Mouse (Mus musculus) stomach, embryonic 14.5 days (tissue): ENCODE measurements around the gene 1700017B05Rik. TPM values are rescaled to one million over a fixed set of nuclear protein-coding genes. Genes with fewer than 3 reads are reported as not detected.

ENCODE experiments used
- ATAC-seq: fragments of 200-750 bp; cut with Nextera tagmentation; 2 replicates; pipeline ENCODE4 v1.8.0; 2017; ENCODE audit warnings: low read depth, moderate TSS enrichment; ENCODE audit not compliant: insufficient number of reproducible peaks, insufficient read depth, low FRiP score
- H3K27ac ChIP-seq: fragments of 300-500 bp; sonication (generic); 2 replicates; pipeline ENCODE4 v1.5.1; 2014; ENCODE audit warnings: mild to moderate bottlenecking, low read length, moderate library complexity, mixed read lengths
- H3K27me3 ChIP-seq: fragments of 300-500 bp; sonication (generic); 2 replicates; pipeline ENCODE4 v1.6.1; 2014; ENCODE audit warnings: low read length, control low read depth, mixed read lengths; ENCODE audit not compliant: control insufficient read depth, insufficient read depth
- H3K36me3 ChIP-seq: fragments of 300-500 bp; sonication (generic); 2 replicates; pipeline ENCODE4 v1.6.1; 2014; ENCODE audit warnings: mild to moderate bottlenecking, control low read depth, low read length, moderate library complexity, mixed read lengths; ENCODE audit not compliant: control insufficient read depth, insufficient read depth
- H3K4me1 ChIP-seq: fragments of 300-500 bp; sonication (generic); 2 replicates; pipeline ENCODE4 v1.6.1; 2014; ENCODE audit warnings: low read length, control low read depth, mixed read lengths; ENCODE audit not compliant: control insufficient read depth, insufficient read depth
- H3K4me2 ChIP-seq: fragments of 300-500 bp; sonication (generic); replicated peaks from 2 replicates; pipeline ENCODE4 v1.6.1; 2014; ENCODE audit warnings: low read depth, low read length, control low read depth
- H3K4me3 ChIP-seq: fragments of 300-500 bp; sonication (generic); 2 replicates; pipeline ENCODE4 v1.5.1; 2014; ENCODE audit warnings: low read depth, low read length, control low read depth
- H3K9ac ChIP-seq: fragments of 300-500 bp; sonication (generic); replicated peaks from 2 replicates; pipeline ENCODE4 v1.6.1; 2014; ENCODE audit warnings: low read depth, mild to moderate bottlenecking, control low read depth, low read length, moderate library complexity, mixed read lengths
- H3K9me3 ChIP-seq: fragments of 300-500 bp; sonication (generic); 2 replicates; pipeline ENCODE4 v1.6.1; 2016; ENCODE audit warnings: low read depth, low read length, control low read depth; ENCODE audit not compliant: control insufficient read depth
- WGBS: fragments of 180-500 bp; shearing (Covaris S2); extraction: QIAGEN DNeasy Blood & Tissue Kit; methylation state at CpG from one replicate; pipeline ENCODE4 v1.1.7; 2014; 5-methylcytosine and 5-hydroxymethylcytosine counted together
- polyA plus RNA-seq: library from polyadenylated mRNA; unstranded; fragments of >200 nt; fragmentation: Nextera tagmentation; extraction: Ambion mirVana; gene quantifications from 2 replicates; pipeline ENCODE4 v1.2.1, GENCODE M21; 2014

1700017B05Rik gene
- polyA plus RNA-seq, 1 experiment from 2014 or later, result 24.0 TPM

GRCm38 (mm10) chr9:57279441-57279840 lies 17.0 kb upstream of the 1700017B05Rik start:
- Histone ChIP-seq H3K27ac (no peak overlapping the region), H3K4me3 (no peak overlapping the region), H3K27me3 (no peaks in the 10 kb centered on the region), H3K9ac (no peak overlapping the region), H3K9me3 (no peaks in the 10 kb centered on the region), H3K4me1 (peaks cover 27% of the 10 kb centered on the region), H3K4me2 (no peak overlapping the region), H3K36me3 (no peaks in the 10 kb centered on the region)
- 43% methylated on average over 4 of the region's 4 CpGs for WGBS
- no peak for ATAC-seq

DNA sequence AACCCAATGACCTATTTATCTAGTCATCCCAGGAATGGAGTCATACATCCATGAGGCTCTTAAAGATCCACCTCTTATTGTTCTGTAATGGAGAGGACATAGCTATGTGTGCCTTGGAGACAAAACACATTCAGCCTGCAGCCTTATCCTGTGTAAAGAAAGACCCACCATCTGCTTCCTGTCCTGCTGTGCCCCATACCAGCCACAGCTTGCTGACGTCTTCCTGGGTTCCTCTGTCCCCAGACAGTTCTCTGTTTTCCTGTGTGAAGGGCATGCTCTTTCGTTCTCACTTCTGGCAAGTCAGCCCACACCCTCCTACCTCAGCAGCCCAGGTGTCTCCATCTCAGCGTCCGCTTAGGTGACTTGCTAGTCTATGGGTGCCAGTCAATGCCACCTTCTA lies 15.9 kb upstream of the 1700017B05Rik start:
- no peak overlapping the region for H3K9ac ChIP-seq
- no peak overlapping the region for H3K27ac ChIP-seq
- no peaks in the 10 kb centered on the region for H3K9me3 ChIP-seq
- no peak overlapping the region for H3K4me2 ChIP-seq
- 46% methylated on average over 4 of the region's 4 CpGs for WGBS
- no peaks in the 10 kb centered on the region for H3K36me3 ChIP-seq
- no peak for ATAC-seq
- H3K4me3 ChIP-seq, result no peak overlapping the region
- peaks cover 31% of the 10 kb centered on the region for H3K4me1 ChIP-seq
- no peaks in the 10 kb centered on the region for H3K27me3 ChIP-seq

DNA sequence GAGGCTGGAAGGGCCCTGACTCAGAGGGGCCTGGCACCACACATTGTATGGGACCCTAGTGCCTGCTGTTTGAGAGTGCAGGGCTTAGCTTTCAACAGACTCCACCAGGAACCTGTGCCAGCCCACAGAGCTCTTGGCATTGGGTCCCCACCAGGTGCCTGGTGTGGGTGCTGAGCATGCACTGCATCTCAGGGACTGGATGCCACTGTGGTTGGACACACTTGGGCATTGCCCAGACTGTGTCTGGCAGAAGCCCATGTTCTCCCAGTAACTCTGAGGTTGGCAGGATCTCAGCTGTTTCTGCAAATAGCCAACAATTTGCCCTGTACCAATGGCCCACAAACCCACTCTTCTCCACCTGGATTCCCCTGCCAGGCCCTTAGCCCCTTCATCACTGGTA lies 13.9 kb upstream of the 1700017B05Rik start:
- Histone ChIP-seq H3K4me3 (no peak overlapping the region), H3K4me1 (peaks cover 24% of the 10 kb centered on the region), H3K27ac (no peak overlapping the region), H3K4me2 (no peak overlapping the region), H3K27me3 (no peaks in the 10 kb centered on the region), H3K36me3 (no peaks in the 10 kb centered on the region), H3K9ac (no peak overlapping the region), H3K9me3 (no peaks in the 10 kb centered on the region)
- ATAC-seq, result no peak

GRCm38 (mm10) chr9:57273805-57274494 lies 11.5 kb upstream of the 1700017B05Rik start:
- H3K4me1 ChIP-seq, result peaks cover 19% of the 10 kb centered on the region; the same call in 1 of the 2 replicates
- H3K27ac ChIP-seq, result no peak overlapping the region
- H3K9ac ChIP-seq, result no peak overlapping the region
- no peaks in the 10 kb centered on the region for H3K36me3 ChIP-seq
- H3K27me3 ChIP-seq, result no peaks in the 10 kb centered on the region
- no peak for ATAC-seq
- H3K9me3 ChIP-seq, result no peaks in the 10 kb centered on the region
- H3K4me2 ChIP-seq, result no peak overlapping the region
- 23% methylated on average over 6 of the region's 6 CpGs for WGBS
- no peak overlapping the region for H3K4me3 ChIP-seq

DNA sequence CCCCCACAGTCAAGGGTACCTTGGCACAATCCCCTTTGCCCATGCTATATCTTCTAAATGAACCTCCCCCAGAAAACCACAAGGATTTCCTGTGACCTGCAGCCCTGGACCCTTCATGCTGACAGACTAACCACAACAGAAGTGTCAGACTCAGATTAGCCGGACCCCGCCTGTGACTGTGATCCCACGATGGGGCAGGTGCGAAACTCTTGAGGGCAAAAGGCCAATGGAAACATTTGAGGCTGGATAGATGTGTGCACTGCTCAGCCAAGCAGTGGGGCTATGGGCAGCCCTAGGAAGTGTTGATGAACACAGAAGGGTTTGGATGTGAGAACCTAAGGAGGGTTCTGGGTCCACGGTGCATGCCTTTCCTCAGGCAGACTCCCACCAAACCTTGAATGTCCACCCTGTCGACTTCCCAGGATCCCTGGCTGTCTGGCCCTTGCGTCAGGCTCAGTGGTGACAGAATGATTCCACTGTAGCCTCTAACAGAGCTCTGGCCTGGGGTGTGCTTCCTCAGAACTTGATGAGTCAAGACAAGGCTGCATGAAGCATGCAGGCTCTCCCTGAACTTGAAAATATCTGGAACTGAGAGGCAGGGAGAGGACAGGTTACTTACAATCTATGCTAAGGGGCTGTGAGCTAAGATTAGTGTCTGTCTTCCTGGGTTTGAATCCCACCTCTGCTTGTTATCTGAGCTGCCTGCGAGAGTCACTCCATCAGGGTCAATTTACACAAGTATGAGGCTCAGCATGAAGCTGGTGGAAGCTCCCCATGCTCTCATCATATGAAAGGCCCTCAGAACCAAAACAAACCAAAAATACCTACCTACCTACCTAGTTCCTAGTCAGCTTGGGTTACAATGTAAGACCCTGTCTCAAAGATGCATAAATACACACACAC lies 10.7 kb upstream of the 1700017B05Rik start:
- peaks cover 11% of the 10 kb centered on the region; the same call in 1 of the 2 replicates for H3K4me1 ChIP-seq
- no peak overlapping the region for H3K4me2 ChIP-seq
- H3K36me3 ChIP-seq, result no peaks in the 10 kb centered on the region
- H3K4me3 ChIP-seq, result no peak overlapping the region
- H3K27ac ChIP-seq, result no peak overlapping the region
- no peak overlapping the region for H3K9ac ChIP-seq
- no peak for ATAC-seq
- WGBS, result 59% methylated on average over 8 of the region's 8 CpGs
- H3K27me3 ChIP-seq, result no peaks in the 10 kb centered on the region
- H3K9me3 ChIP-seq, result no peaks in the 10 kb centered on the region

DNA sequence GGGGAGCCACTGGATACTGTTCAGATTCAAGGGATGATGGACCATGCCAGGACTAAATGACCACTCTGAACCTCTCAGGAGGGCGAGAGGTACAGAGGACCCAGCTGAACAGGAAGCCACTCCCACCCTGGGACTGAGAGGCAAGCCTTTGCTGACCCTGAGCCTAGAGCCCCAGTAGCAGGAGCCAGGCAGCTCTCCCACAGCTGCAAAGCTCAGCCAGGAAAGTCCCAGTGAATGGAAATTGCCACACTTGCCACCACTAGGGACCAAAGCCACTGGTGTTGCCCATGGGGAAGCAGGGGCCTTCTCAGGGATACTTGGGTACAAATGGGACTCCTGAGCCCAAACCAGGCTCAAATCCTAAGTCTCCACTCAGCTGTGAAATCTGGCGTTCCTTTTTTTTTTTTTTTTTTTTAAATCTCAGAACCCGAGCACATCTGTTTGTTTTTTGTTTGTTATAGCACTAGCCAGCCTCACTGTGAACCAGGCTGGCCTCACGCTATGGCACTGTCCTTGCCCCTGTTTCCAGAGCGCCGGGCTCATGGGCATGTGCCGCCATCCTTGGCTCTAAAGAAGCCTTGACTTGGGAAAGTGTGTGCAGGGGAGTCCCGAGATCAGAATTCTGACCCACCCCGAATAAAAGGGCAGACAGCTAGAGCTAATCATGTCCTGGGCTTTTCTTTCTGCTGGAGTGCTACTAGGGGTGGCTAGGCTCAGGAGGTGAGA lies 9.6 kb upstream of the 1700017B05Rik start:
- Histone ChIP-seq H3K4me2 (no peak overlapping the region), H3K4me3 (no peak overlapping the region), H3K9me3 (no peaks in the 10 kb centered on the region), H3K4me1 (0 out of 2 replicates have a peak, but pooled peaks cover 11% of the 10 kb centered on the region), H3K36me3 (no peaks in the 10 kb centered on the region), H3K27me3 (no peaks in the 10 kb centered on the region), H3K27ac (no peak overlapping the region), H3K9ac (no peak overlapping the region)
- ATAC-seq, result no peak
- 57% methylated on average over 9 of the region's 9 CpGs for WGBS

GRCm38 (mm10) chr9:57271081-57271480 lies 8.7 kb upstream of the 1700017B05Rik start:
- no peak for ATAC-seq
- Histone ChIP-seq H3K9ac (no peak overlapping the region), H3K9me3 (no peaks in the 10 kb centered on the region), H3K4me2 (no peak overlapping the region), H3K4me1 (0 out of 2 replicates have a peak, but pooled peaks cover 11% of the 10 kb centered on the region), H3K27ac (no peak overlapping the region), H3K4me3 (no peak overlapping the region), H3K36me3 (no peaks in the 10 kb centered on the region), H3K27me3 (no peaks in the 10 kb centered on the region)
- WGBS, result 52% methylated on average over 1 of the region's 1 CpGs

DNA sequence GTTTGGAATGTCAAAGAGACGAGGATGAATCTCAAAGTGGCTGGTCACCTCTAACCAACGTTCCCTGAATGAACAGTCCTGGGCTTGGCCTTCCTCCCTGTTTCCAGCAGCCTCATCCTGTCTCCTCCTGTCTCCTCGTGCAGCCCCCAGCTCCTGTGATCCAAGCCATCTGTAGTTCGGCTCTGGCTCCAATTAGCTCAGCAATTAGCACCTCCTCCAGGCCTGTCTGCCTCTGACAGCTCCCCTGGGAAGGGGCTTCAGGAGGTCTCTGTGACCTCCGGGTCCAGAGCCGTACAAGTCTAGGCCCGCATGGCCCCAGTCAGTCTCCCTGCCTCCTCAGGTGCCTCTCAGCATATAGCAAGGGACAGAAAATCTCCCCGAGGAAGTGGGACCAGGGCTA lies 8.0 kb upstream of the 1700017B05Rik start:
- Histone ChIP-seq H3K9me3 (no peaks in the 10 kb centered on the region), H3K36me3 (no peaks in the 10 kb centered on the region), H3K9ac (no peak overlapping the region), H3K27ac (no peak overlapping the region), H3K4me1 (peaks cover 13% of the 10 kb centered on the region; the same call in 1 of the 2 replicates), H3K27me3 (no peaks in the 10 kb centered on the region), H3K4me2 (no peak overlapping the region), H3K4me3 (no peak overlapping the region)
- WGBS, result 23% methylated on average over 8 of the region's 8 CpGs
- ATAC-seq, result no peak
